Mouse (Mus musculus) duodenum, adult 2 months (tissue): ENCODE measurements around the gene Tnrc6b. TPM values are rescaled to one million over a fixed set of nuclear protein-coding genes. Genes with fewer than 3 reads are reported as not detected.

ENCODE experiments used
- polyA plus RNA-seq: library from polyadenylated mRNA; depleted of rRNA; stranded (reverse); fragments of >200 nt; gene quantifications from 2 replicates; pipeline ENCODE4 v1.2.3, GENCODE M21; 2012; ENCODE audit warnings: low replicate concordance; rRNA removed

The Tnrc6b gene
- 10.1 and 10.8 TPM in 2 replicates for polyA plus RNA-seq

DNA sequence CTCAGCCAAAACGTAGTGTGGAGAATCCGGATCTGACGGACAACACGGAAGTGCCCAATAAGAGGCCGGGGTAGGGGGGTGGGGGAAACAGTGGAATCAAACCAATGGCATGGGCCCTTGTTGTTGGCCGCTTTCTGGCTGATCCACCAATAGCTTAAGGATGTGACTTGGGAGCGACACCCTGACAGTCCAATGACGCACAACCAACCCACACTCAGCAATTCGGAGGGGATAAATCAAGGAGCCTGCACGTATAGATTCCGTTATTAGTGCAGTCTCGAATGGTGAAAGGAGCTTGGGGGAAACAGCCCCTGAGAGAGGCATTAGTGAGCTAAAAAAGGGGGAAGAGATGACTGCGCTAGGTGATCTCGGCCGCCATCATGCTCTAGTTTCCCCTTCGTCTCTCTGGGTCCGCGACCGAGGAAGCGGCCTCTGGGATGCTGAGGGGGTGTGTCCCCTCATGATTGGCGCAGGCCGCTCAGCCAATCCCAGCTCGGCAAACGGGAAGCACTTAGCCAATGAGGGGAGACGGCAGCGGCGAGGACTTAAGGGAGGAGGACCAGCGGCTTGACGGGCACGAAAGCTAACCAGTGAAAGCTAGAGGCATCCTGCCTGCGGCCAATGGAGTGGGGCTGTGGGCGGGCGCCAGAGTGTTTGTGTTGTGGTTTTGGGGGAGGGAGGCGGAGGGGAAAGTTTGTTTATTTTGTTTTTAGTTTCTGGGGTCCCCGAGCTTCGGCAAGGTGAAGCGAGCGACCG, at the start of gene Tnrc6b:
Gene Tnrc6b (plus strand): TSS at position 706 of the 756 bp plus-strand sequence.

DNA sequence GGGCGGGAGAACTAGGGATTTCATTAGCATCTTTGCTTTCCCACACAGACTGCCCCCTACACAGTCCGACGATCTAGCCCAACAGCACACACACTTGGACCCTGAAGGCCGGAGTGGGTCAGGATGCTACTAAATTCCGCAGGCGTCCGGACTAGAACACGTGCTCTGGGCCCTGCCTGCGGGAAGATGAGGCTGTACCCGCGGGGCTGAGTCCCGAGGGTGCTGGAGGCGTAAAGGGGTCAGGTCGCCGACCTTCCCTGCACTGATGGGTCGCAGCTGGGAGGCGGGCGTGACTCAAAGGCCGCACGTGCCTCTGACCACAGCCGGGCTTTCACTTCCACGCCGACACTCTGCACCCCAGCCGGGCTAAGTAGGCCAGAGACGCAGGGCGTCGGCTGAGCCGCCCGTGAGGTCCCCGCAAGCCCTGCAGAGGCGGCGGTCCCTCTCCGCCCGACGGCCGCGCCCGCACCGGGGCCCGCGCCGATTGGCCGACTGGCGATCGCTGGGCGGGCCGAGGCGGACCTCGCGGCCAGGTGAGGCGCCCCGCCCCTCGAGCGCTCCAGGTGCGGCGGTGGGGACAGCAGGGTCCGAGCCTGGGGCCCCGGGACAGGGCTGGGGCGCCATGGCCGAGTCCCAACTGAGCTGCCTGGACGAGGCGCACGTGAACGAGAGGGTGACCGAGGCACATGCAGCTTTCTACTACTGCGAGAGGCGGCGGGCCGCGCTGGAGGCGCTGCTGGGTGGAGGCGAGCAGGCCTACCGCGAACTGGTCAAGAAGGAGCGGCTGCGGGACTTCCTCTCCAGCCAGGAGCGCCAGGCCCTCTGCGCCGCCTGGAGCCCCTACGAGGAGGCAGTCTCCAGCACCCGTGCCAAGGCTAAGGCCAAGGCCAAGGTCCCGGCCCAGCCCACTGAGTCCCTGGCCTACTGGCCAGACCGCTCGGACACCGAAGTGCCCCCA, 39.5 kb upstream of the Tnrc6b start, which contains the start of gene Fam83f:
Gene Fam83f (plus strand): TSS at position 553 of the 958 bp plus-strand sequence.

DNA sequence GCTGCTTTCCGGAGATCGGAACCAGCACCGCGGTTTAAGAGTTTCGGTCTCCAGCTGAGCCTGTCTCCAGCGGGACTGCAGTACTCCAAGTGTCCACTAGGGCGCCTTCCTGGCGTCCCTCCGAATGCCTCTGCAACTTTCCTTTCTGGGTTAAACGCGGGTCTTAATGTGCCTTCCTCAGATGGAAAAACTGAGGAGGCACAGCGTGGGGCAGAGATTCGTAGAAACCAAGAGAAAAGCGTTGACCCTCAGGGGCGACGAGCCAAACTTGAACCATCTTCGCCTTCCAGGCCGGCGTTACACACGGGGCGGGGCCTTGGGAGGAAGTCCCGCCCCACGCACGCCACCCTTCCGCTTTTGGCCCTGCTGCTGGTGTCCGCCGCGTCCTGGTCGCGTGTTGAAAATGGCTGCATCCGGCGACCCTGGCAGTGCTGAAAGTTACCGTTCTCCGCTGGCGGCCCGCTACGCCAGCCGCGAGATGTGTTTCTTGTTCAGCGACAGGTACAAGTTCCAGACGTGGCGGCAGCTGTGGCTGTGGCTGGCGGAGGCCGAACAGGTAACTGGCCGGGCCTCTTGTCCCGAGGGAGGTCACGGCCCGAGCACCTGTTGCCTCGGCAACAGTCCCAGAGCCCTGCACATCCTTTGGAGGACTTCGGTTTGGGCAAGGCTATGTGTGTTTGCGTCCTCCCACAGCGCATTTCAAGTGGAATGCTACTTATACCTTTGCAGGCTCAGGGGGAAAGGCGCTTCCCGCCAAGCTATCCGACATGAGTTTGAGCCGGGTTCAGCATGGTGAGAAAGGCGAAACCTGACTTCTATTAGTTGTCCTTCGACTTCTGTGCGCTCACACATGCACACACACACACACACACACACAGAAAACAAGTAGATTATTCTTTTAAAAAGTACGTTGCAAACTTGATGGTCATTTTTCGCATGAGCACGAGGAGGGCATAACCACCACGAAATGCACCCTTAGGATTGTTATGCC, 237.3 kb downstream of the Tnrc6b start, which contains the start of gene Adsl:
Gene Adsl (plus strand): TSS at position 346 of the 991 bp plus-strand sequence.

DNA sequence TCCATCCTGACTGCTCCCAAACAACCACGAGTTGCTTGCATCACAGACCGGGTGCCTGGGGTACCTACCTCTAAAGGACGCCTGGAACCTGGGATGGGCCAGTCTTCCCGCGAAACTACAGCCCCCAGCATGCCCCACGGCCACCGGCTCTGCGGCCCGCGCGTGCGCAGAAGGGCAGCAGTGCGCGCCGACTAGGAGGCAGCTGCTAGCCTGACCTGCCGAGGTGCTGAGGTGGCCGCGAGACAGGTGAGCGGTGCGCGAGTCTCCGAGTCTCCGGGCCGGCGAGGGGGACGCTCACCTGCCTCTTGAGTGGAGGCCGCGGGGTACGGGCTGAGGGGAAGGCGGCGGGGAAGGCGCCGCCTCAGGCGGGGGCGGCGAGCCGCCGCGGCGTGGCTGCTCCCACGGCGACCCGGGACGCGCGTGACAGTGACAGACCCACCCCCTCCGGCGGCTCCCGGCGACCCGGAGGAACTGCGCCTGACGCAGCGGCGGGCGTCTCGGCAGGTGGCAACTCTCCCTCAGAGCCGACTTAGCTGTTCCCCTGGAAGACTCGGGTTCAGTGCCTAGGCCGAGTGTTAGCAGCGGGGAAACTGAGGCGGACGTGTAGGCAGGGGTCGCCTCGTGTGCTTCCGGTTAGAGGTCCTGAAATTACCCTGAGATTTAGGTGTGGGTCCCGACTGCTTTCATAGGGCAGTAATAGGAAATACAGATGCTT, 266.7 kb downstream of the Tnrc6b start, which contains the start of gene Sgsm3:
Gene Sgsm3 (plus strand): TSS at position 146 of the 715 bp plus-strand sequence.

Other genes with a start within 250 kb of the Tnrc6b start
- gene Enthd1, start 146.2 kb upstream of the Tnrc6b start, polyA plus RNA-seq = not detected in 2 replicates
- 0.33 and 2.0 TPM in 2 replicates for gene Grap2, start 138.7 kb upstream of the Tnrc6b start, polyA plus RNA-seq
- gene Fam83f, start 39.5 kb upstream of the Tnrc6b start, polyA plus RNA-seq = 9.7 and 15.0 TPM in 2 replicates
- gene Adsl, start 237.2 kb downstream of the Tnrc6b start, polyA plus RNA-seq = 15.4 and 34.3 TPM in 2 replicates